Mouse (Mus musculus) hindbrain, embryonic 12.5 days (tissue): ENCODE measurements around the gene Atp5b. TPM values are rescaled to one million over a fixed set of nuclear protein-coding genes. Genes with fewer than 3 reads are reported as not detected.

ENCODE experiments used
- ATAC-seq: fragments of 200-750 bp; cut with Nextera tagmentation; 2 replicates; pipeline ENCODE4 v1.8.0; 2017; ENCODE audit warnings: moderate TSS enrichment; ENCODE audit not compliant: low FRiP score
- H3K27ac ChIP-seq: fragments of 300-500 bp; sonication (generic); 2 replicates; pipeline ENCODE4 v1.5.1; 2016; ENCODE audit warnings: mild to moderate bottlenecking
- H3K27me3 ChIP-seq: fragments of 300-500 bp; sonication (generic); 2 replicates; pipeline ENCODE4 v1.6.1; 2016; ENCODE audit warnings: mild to moderate bottlenecking
- H3K36me3 ChIP-seq: fragments of 300-500 bp; sonication (generic); 2 replicates; pipeline ENCODE4 v1.6.1; 2016; ENCODE audit warnings: mild to moderate bottlenecking
- H3K4me1 ChIP-seq: fragments of 300-500 bp; sonication (generic); 2 replicates; pipeline ENCODE4 v1.6.1; 2016
- H3K4me2 ChIP-seq: fragments of 300-500 bp; sonication (generic); replicated peaks from 2 replicates; pipeline ENCODE4 v1.6.1; 2016; ENCODE audit warnings: mild to moderate bottlenecking
- H3K4me3 ChIP-seq: fragments of 300-500 bp; sonication (generic); 2 replicates; pipeline ENCODE4 v1.5.1; 2016; ENCODE audit warnings: mild to moderate bottlenecking
- H3K9ac ChIP-seq: fragments of 300-500 bp; sonication (generic); 2 replicates; pipeline ENCODE4 v1.6.1; 2016; ENCODE audit warnings: mild to moderate bottlenecking, moderate library complexity
- H3K9me3 ChIP-seq: fragments of 300-500 bp; sonication (generic); replicated peaks from 2 replicates; pipeline ENCODE4 v1.6.1; 2016; ENCODE audit warnings: mild to moderate bottlenecking
- WGBS: fragments of 180-500 bp; shearing (Covaris S2); methylation state at CpG from one replicate; pipeline ENCODE4 v1.1.7; 2016; 5-methylcytosine and 5-hydroxymethylcytosine counted together
- polyA plus RNA-seq: library from polyadenylated mRNA; unstranded; fragments of >200 nt; fragmentation: Nextera tagmentation; extraction: Ambion mirVana; gene quantifications from 2 replicates; pipeline ENCODE4 v1.2.1, GENCODE M21; 2016

Gene Atp5b
- polyA plus RNA-seq, 1 experiment from 2014 or later: 1,948 TPM

DNA sequence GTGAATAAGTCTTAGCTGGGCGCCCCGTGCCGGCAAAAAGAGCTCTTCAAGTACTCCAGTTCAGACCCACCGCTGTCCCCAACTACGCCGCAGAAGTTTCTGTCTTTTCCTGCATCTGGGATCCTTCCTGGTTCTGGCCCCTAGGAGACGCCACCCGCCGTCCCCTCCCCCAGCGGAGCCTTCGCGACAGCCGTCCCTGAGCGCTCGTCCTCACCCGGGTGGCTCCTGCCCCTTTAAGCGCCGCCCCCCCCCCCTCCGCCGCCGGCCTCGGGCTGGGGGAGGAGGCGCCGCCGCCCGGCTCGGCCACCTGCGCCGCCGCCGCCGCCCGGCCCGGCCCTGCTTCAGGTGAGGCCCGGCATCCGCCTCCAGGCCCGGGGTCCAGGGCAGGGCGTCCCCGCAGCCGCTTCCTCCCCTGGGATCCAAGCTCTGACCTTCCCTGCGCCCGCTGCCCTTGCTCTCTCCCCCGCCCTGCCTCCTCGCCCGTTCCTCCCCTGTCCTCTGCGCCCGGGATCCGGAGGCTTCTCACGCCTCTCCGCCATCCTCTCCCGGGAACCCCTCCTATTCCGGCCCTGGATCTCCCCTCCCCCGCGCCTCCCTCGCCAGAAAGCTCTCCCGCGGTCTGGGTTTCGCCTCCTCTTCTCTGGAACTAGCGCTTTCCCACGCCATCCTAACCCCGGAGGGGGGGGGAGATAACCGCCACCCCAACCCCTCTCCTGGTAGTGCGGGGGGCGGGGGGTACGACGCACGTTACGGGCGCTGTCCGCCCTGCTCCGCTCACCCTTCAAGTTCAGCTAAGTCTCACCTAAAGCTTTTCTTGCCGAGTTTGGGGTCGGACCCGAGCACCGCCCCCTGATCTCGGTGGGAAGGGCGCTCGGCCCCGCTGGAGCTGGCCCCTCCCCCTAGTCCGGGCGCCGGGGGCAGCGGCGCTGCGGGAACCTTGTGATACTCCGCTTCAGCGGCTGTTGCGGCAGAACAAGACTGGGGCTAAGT, 9.7 kb downstream of the Atp5b start:
- under 1% methylated on average over 81 of the region's 88 CpGs for WGBS
- peak overlapping the region; percentile 93 for H3K27ac ChIP-seq
- no peaks in the 10 kb centered on the region for H3K9me3 ChIP-seq
- H3K4me1 ChIP-seq: peaks cover 40% of the 10 kb centered on the region
- ATAC-seq: peak; percentile 41
- peak overlapping the region; percentile 90 for H3K4me2 ChIP-seq
- peak overlapping the region; percentile 88 for H3K4me3 ChIP-seq
- peaks cover 26% of the 10 kb centered on the region for H3K36me3 ChIP-seq
- H3K9ac ChIP-seq: peak overlapping the region; percentile 84
- no peaks in the 10 kb centered on the region for H3K27me3 ChIP-seq

DNA sequence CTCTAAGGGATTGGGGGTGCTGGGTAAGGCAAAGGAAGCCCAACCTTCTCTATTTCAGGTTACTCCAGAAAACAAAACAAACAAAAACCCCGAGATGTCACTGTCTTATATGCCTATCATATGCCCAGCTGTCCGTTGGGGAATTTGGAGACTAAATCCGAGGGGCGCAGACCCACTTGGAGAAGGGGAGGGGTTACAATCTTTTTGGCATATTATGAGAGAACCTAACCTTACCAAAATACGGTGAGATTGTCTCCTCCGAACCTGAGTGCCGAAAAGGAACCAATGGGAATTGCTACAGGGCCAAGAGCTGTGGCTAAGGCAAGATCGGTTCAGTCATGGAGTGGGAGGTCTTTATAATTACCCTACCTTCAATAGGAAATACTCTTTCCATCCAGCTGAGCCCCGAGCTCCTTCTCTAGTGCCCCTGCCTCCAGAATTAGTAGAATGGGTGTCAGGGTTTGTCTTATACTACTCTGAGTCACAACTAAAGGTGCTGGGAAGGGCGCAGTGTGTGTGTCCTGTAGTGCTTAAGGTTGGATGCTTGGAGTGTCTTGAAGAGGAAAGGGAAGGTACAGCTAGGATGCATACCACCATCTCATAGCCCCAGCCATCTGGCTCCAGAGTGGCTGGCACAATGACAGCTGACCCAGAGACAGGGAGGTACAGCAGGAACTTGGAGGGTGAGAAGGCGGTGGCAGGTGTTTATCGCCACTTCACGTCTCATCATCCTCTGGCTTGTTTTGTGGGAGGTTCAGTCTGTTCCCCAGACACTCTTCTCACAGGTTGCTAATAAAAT, 10.6 kb downstream of the Atp5b start:
- no peak for ATAC-seq
- Histone ChIP-seq H3K4me1 (peaks cover 49% of the 10 kb centered on the region), H3K9ac (peak overlapping the region; percentile 84), H3K36me3 (peaks cover 18% of the 10 kb centered on the region), H3K27me3 (no peaks in the 10 kb centered on the region), H3K4me2 (peak overlapping the region; percentile 90), H3K27ac (peak overlapping the region; percentile 93), H3K4me3 (peak overlapping the region; percentile 88), H3K9me3 (no peaks in the 10 kb centered on the region)
- 25% methylated on average over 13 of the region's 13 CpGs for WGBS

DNA sequence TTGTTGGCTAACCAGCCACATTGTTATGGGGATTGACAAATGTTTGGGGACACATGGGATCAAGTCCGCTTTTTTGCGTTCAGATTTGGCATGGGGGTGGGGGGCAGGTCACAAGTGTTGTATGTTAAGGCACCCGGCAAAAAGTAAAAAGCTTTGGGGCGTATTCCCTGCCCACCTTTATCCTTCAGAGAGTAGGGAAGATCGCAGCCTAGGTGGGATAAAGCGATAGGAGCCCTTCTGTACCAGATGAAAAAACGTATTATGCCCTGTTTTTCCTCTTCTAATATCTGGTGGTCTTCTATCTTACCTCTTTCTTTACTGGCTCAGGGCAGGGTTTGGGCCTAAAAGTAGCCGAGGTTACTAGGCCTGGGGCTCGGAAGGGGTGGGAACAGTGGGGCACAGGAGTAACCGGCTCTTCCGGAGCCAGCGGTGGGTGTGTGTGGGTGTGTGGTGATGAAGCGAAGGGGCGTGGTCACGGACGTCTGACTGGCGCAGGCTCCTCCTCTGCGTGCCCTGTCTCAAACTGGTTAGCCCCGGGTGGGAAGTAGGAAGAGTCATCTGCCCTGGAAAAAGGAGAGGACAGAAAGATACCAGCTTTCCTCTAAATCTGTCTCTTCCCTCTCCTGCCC, 11.4 kb downstream of the Atp5b start:
- Histone ChIP-seq H3K4me1 (peaks cover 50% of the 10 kb centered on the region), H3K4me3 (peak overlapping the region; percentile 88), H3K27ac (peak overlapping the region; percentile 93; the same call in 1 of the 2 replicates), H3K9ac (peak overlapping the region; percentile 39), H3K9me3 (no peaks in the 10 kb centered on the region), H3K27me3 (no peaks in the 10 kb centered on the region), H3K36me3 (peaks cover 10% of the 10 kb centered on the region), H3K4me2 (peak overlapping the region; percentile 90)
- 11% methylated on average over 19 of the region's 19 CpGs for WGBS
- ATAC-seq: peak; percentile 57

DNA sequence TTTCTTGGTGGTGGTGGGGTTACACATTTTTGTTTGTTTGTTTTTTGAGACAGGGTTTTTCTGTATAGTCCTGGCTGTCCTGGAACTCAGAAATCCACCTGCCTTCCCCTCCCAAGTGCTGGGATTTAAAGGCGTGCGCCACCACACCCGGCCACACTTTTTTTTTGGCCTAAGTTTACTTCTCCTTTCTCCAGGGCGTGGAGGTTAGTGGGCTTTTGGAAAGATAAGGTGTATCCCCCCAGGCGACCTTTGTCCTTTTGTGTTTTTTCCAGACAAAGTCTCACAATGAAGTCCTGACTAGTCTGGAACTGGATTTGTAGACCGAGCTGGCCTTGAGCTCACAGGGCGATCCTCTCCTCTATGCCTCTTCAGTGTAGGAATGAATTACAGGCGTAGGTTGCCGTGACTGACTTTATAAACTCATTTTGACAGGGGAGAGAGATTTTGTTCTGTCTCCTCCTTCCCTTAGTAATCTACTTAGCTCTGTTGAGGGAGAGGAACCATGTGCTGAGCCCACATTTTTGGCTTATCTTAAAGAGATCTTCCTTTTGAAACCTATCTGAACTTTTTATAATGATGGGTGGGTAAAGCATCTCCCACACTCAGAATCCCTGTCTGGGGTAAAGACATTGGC, 12.0 kb downstream of the Atp5b start:
- 27% methylated on average over 9 of the region's 9 CpGs for WGBS
- peak overlapping the region; percentile 90 for H3K4me2 ChIP-seq
- ATAC-seq: no peak
- 0 out of 2 replicates have a peak overlapping the region, but pooled peaks have one; percentile 26 for H3K4me3 ChIP-seq
- peaks cover 50% of the 10 kb centered on the region for H3K4me1 ChIP-seq
- H3K9ac ChIP-seq: peak overlapping the region; percentile 39; the same call in 1 of the 2 replicates
- H3K27me3 ChIP-seq: no peaks in the 10 kb centered on the region
- no peaks in the 10 kb centered on the region for H3K9me3 ChIP-seq
- H3K36me3 ChIP-seq: peaks cover 3% of the 10 kb centered on the region
- 0 out of 2 replicates have a peak overlapping the region, but pooled peaks have one; percentile 93 for H3K27ac ChIP-seq

DNA sequence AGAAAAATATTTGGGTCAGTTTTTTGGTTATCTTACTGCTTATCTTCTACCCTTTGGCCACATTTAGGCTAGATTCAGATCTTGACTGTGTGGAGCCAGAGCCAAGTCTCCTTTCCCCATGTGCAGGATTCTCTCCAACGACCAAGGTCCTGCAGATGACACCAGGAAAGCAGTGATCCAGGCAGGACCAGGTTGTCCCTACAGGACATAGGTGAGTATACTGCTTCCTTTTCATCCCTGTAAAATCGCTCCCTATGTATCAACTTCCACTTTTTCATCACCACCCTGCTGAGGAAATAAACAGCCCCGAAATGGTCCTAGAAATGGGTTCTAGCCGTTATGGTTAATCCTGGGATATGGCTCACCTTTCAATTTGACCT, 13.2 kb downstream of the Atp5b start:
- no peak overlapping the region for H3K27ac ChIP-seq

DNA sequence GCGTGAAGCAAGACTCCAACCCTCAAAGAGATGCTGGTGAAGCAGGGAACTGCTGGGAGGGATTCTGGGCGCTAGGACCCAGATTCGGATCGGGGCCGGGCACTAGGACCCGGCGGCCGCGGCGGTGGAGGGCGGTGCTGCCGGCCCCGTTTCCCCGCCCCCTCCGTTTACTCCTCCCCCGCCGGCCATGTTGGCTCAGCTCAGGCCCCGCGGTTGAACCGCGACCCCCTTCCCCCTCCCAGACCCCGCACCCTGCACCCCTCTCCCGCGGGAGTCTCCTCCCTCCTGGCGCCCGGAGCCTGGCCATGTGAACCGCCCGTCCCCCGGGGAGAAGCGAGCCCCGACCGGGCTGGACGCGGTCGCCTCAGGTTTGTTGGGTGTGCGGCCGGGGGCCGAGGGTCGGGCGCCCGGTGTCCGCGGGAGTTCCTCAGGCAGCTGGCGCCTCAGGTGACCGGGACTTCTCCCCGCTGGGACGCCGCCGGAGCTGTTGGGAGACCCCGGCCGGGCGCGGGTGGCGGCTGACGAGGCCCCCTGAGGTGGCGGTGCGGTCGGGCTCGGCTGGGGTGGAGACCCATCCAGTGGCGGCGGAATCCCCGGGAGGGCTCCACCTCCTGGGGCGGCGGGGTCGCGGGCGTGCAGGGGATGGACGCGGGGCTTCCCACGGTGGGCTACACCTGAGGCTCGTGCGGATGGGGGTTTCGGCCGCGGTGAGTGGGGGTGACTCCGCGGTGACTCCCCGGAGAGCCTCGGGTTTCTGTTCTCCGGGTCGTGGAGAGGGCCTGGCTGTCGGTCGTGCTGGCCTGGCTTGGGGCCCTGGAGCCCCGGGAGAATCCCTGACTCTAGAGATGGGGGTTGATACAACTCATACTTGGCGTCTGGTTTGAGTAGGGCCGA, 13.9 kb downstream of the Atp5b start:
- Histone ChIP-seq H3K27me3 (no peaks in the 10 kb centered on the region), H3K27ac (peak overlapping the region; percentile 89), H3K4me3 (peak overlapping the region; percentile 97), H3K4me2 (peak overlapping the region; percentile 67), H3K9ac (peak overlapping the region; percentile 82), H3K4me1 (peaks cover 37% of the 10 kb centered on the region), H3K9me3 (no peaks in the 10 kb centered on the region), H3K36me3 (0 out of 2 replicates have a peak, but pooled peaks cover 2% of the 10 kb centered on the region)
- WGBS: under 1% methylated on average over 78 of the region's 86 CpGs
- ATAC-seq: peak; percentile 75

More for the DNA sequence above, 13.2 kb downstream of the Atp5b start:
- H3K27me3 ChIP-seq: no peaks in the 10 kb centered on the region
- ATAC-seq: no peak
- no peak overlapping the region for H3K9ac ChIP-seq
- peaks cover 44% of the 10 kb centered on the region for H3K4me1 ChIP-seq
- H3K4me2 ChIP-seq: peak overlapping the region; percentile 67
- WGBS: 26% methylated on average over 4 of the region's 4 CpGs
- H3K9me3 ChIP-seq: no peaks in the 10 kb centered on the region
- H3K4me3 ChIP-seq: peak overlapping the region; percentile 97
- H3K36me3 ChIP-seq: 0 out of 2 replicates have a peak, but pooled peaks cover 2% of the 10 kb centered on the region

- Histone ChIP-seq H3K4me1 (peaks cover 34% of the 10 kb centered on the region), H3K4me3 (peak overlapping the region; percentile 97), H3K27me3 (no peaks in the 10 kb centered on the region), H3K9me3 (no peaks in the 10 kb centered on the region), H3K36me3 (0 out of 2 replicates have a peak, but pooled peaks cover 2% of the 10 kb centered on the region), H3K4me2 (peak overlapping the region; percentile 67), H3K27ac (peak overlapping the region; percentile 89), H3K9ac (peak overlapping the region; percentile 82)
- WGBS: 0% methylated on average over 13 of the region's 13 CpGs
- no peak for ATAC-seq
These were observed 14.5 kb downstream of the Atp5b start for GRCm38 (mm10) chr10:128097587-128097971.

DNA sequence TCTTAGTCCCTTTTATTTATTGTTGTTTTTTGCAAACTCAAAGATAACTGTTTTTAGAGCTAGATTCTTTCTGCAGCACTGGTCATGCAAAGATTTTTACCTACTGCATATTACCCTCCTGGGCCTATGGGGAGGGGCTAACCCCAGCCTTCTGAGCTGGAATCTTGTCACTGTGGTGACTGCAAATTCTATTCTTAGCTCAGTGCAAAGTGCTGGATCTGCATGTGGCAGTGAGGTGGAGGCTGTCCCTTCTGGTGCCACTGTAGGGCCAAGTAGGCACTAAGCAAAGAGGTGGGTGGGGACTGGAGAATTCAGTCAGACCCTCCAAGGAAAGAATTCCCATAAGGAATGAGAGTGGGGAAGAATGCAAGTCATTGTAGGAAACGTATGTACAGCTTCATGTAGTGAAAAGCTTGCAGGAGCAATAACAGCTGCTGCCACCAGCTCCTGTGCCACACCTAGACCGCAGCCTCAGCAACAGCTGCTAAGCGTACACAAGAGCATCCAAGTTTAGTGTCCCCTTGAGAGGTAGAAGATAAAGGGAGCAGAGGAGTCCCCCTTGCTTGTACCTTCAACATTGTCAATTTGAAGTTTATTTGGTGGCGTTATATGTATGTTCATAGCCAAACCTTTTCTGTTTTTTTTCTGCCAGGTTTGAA, 27.2 kb downstream of the Atp5b start:
- no peaks in the 10 kb centered on the region for H3K27me3 ChIP-seq
- peaks cover 56% of the 10 kb centered on the region for H3K36me3 ChIP-seq
- WGBS: 94% methylated on average over 4 of the region's 4 CpGs
- H3K9ac ChIP-seq: no peak overlapping the region
- no peaks in the 10 kb centered on the region for H3K4me1 ChIP-seq
- no peak for ATAC-seq
- H3K4me3 ChIP-seq: no peak overlapping the region
- no peak overlapping the region for H3K4me2 ChIP-seq
- no peaks in the 10 kb centered on the region for H3K9me3 ChIP-seq
- H3K27ac ChIP-seq: no peak overlapping the region

GRCm38 (mm10) chr10:128111227-128111626, 28.2 kb downstream of the Atp5b start:
- Histone ChIP-seq H3K27me3 (no peaks in the 10 kb centered on the region), H3K27ac (no peak overlapping the region), H3K9me3 (no peaks in the 10 kb centered on the region), H3K4me1 (no peaks in the 10 kb centered on the region), H3K4me2 (no peak overlapping the region), H3K9ac (no peak overlapping the region), H3K36me3 (peaks cover 66% of the 10 kb centered on the region), H3K4me3 (no peak overlapping the region)
- no peak for ATAC-seq

GRCm38 (mm10) chr10:128123833-128124232, 40.8 kb downstream of the Atp5b start:
- Histone ChIP-seq H3K36me3 (peaks cover 93% of the 10 kb centered on the region), H3K27ac (no peak overlapping the region), H3K4me2 (no peak overlapping the region), H3K9me3 (no peaks in the 10 kb centered on the region), H3K4me3 (no peak overlapping the region), H3K9ac (no peak overlapping the region), H3K4me1 (no peaks in the 10 kb centered on the region), H3K27me3 (no peaks in the 10 kb centered on the region)
- no peak for ATAC-seq
- WGBS: 93% methylated on average over 7 of the region's 7 CpGs
